Mouse (Mus musculus) v-Abl transformed pro-B cells (cell line): ENCODE measurements around the gene Cyb561a3.

Source experiments
- in situ Hi-C, 2 experiments: fragments of 400-800 bp; cut with MboI; formaldehyde crosslinking; loops; one replicate each; pipeline ENCODE4 v1.15.1; 2025; ENCODE audit not compliant: unreplicated experiment in 2 of 2

The Cyb561a3 gene

GRCm38 (mm10) chr19:10640589-10641378, 63.8 kb downstream of the Cyb561a3 start:
- in situ Hi-C loops = loop anchor here in 1 of 2 experiments (25.0 kb wide), 1 partner anchor 378 kb away; no protein-coding TSS in a partner anchor
